Mouse (Mus musculus) kidney, postnatal 4 days (tissue): Measurements from ENCODE around the gene Slc39a9.
A peak's percentile ranks its signal among the peaks of the same experiment; 100 is the strongest.

ENCODE experiments used
- DNase-seq, 2 experiments: peaks; one replicate each; pipeline ENCODE4 v3.0.0; 2021; ENCODE audit warnings: mixed read lengths in 2 of 2

Slc39a9 gene

GRCm38 (mm10) chr12:80721458-80721857 is 77.8 kb downstream of the Slc39a9 start:
- no peak for DNase-seq

- peak; percentile 96 to 97 for DNase-seq
Measured at GRCm38 (mm10) chr12:80724853-80725559, 81.3 kb downstream of the Slc39a9 start.

- DNase-seq = no peak
Measured at GRCm38 (mm10) chr12:80728207-80728606, 84.5 kb downstream of the Slc39a9 start.

- DNase-seq = peak in 1 of 2 experiments; percentile 31
Measured at GRCm38 (mm10) chr12:80728814-80729213, 85.1 kb downstream of the Slc39a9 start.

- no peak for DNase-seq
Measured at GRCm38 (mm10) chr12:80729758-80730530, 86.3 kb downstream of the Slc39a9 start.

- peak; percentile 75 to 84 for DNase-seq
Measured at GRCm38 (mm10) chr12:80730567-80730966, 86.9 kb downstream of the Slc39a9 start.
